Mouse (Mus musculus): Measurements from ENCODE around the gene Mrpl58. TPM values are rescaled to one million over a fixed set of nuclear protein-coding genes. Genes with fewer than 3 reads are reported as not detected.

Mrpl58 gene
- polyA plus RNA-seq, 1 experiment from 2014 or later: 180 TPM

- H3K9ac ChIP-seq (replicated peaks; ENCODE audit: low read depth): no peak overlapping the region
- no peak overlapping the region for H3K27ac ChIP-seq (ENCODE audit: low read length)
- no peaks in the 10 kb centered on the region for H3K27me3 ChIP-seq (replicated peaks; ENCODE audit: insufficient read depth, low read length)
- H3K4me3 ChIP-seq (ENCODE audit: low read depth, low read length): no peak overlapping the region
- DNase-seq (ENCODE audit: low spot score): no peak
- no peak for ATAC-seq
- H3K9me3 ChIP-seq (ENCODE audit: low read length): no peaks in the 10 kb centered on the region
- no peak for TF ChIP-seq EP300 (IDR thresholded peaks at IDR 0.05)
- no peak for TF ChIP-seq CTCF (IDR thresholded peaks at IDR 0.05)
- H3K36me3 ChIP-seq (ENCODE audit: insufficient read depth, low read length): peaks cover 16% of the 10 kb centered on the region; the same call in 1 of the 2 replicates
- 82% methylated on average over 7 of the region's 7 CpGs for WGBS
- no peak overlapping the region for H3K4me2 ChIP-seq (replicated peaks; ENCODE audit: low read depth, low read length)
- H3K4me1 ChIP-seq (ENCODE audit: insufficient read depth, low read depth, low read length): no peaks in the 10 kb centered on the region
These were observed 25.8 kb downstream of the Mrpl58 start for GRCm38 (mm10) chr11:115429307-115429706.

GRCm38 (mm10) chr11:115430561-115430960 is 27.0 kb downstream of the Mrpl58 start:
- H3K4me2 ChIP-seq (replicated peaks; ENCODE audit: low read depth, low read length): no peak overlapping the region
- H3K9ac ChIP-seq (replicated peaks; ENCODE audit: low read depth): no peak overlapping the region
- H3K36me3 ChIP-seq (ENCODE audit: insufficient read depth, low read length): peaks cover 16% of the 10 kb centered on the region; the same call in 1 of the 2 replicates
- ATAC-seq (no peak), DNase-seq (ENCODE audit: low spot score) (no peak)
- no peak overlapping the region for H3K4me3 ChIP-seq (ENCODE audit: low read depth, low read length)
- H3K27me3 ChIP-seq (replicated peaks; ENCODE audit: insufficient read depth, low read length): no peaks in the 10 kb centered on the region
- H3K4me1 ChIP-seq (ENCODE audit: insufficient read depth, low read depth, low read length): peaks cover 3% of the 10 kb centered on the region; the same call in 1 of the 2 replicates
- H3K9me3 ChIP-seq (ENCODE audit: low read length): no peaks in the 10 kb centered on the region
- no peak for TF ChIP-seq CTCF (IDR thresholded peaks at IDR 0.05)
- TF ChIP-seq EP300 (IDR thresholded peaks at IDR 0.05): no peak
- WGBS: 92% methylated on average over 6 of the region's 6 CpGs
- no peak overlapping the region for H3K27ac ChIP-seq (ENCODE audit: low read length)

GRCm38 (mm10) chr11:115432814-115433213 is 29.3 kb downstream of the Mrpl58 start:
- Histone ChIP-seq H3K27ac (ENCODE audit: low read length) (no peak overlapping the region), H3K4me3 (ENCODE audit: low read depth, low read length) (no peak overlapping the region), H3K4me2 (replicated peaks; ENCODE audit: low read depth, low read length) (no peak overlapping the region), H3K27me3 (replicated peaks; ENCODE audit: insufficient read depth, low read length) (no peaks in the 10 kb centered on the region), H3K4me1 (ENCODE audit: insufficient read depth, low read depth, low read length) (peaks cover 10% of the 10 kb centered on the region; the same call in 1 of the 2 replicates), H3K9ac (replicated peaks; ENCODE audit: low read depth) (no peak overlapping the region), H3K36me3 (ENCODE audit: insufficient read depth, low read length) (peaks cover 16% of the 10 kb centered on the region; the same call in 1 of the 2 replicates), H3K9me3 (ENCODE audit: low read length) (no peaks in the 10 kb centered on the region)
- WGBS: 52% methylated on average over 4 of the region's 4 CpGs
- ATAC-seq (no peak), DNase-seq (ENCODE audit: low spot score) (no peak)
- TF ChIP-seq CTCF (IDR thresholded peaks at IDR 0.05) (no peak), EP300 (IDR thresholded peaks at IDR 0.05) (no peak)

GRCm38 (mm10) chr11:115433342-115433741 is 29.8 kb downstream of the Mrpl58 start:
- H3K4me2 ChIP-seq (replicated peaks; ENCODE audit: low read depth, low read length): no peak overlapping the region
- no peaks in the 10 kb centered on the region for H3K27me3 ChIP-seq (replicated peaks; ENCODE audit: insufficient read depth, low read length)
- ATAC-seq: no peak
- peaks cover 16% of the 10 kb centered on the region; the same call in 1 of the 2 replicates for H3K36me3 ChIP-seq (ENCODE audit: insufficient read depth, low read length)
- no peak overlapping the region for H3K27ac ChIP-seq (ENCODE audit: low read length)
- DNase-seq (ENCODE audit: low spot score): no peak
- peaks cover 10% of the 10 kb centered on the region; the same call in 1 of the 2 replicates for H3K4me1 ChIP-seq (ENCODE audit: insufficient read depth, low read depth, low read length)
- no peak overlapping the region for H3K9ac ChIP-seq (replicated peaks; ENCODE audit: low read depth)
- no peak overlapping the region for H3K4me3 ChIP-seq (ENCODE audit: low read depth, low read length)
- TF ChIP-seq CTCF (IDR thresholded peaks at IDR 0.05): no peak
- no peaks in the 10 kb centered on the region for H3K9me3 ChIP-seq (ENCODE audit: low read length)
- WGBS: 59% methylated on average over 6 of the region's 6 CpGs

- Histone ChIP-seq H3K4me2 (replicated peaks; ENCODE audit: low read depth, low read length) (peak overlapping the region; percentile 50), H3K27me3 (replicated peaks; ENCODE audit: insufficient read depth, low read length) (no peaks in the 10 kb centered on the region), H3K36me3 (ENCODE audit: insufficient read depth, low read length) (no peaks in the 10 kb centered on the region; the same call in 1 of the 2 replicates), H3K27ac (ENCODE audit: low read length) (no peak overlapping the region), H3K4me3 (ENCODE audit: low read depth, low read length) (peak overlapping the region; percentile 24), H3K4me1 (ENCODE audit: insufficient read depth, low read depth, low read length) (peaks cover 10% of the 10 kb centered on the region; the same call in 1 of the 2 replicates), H3K9ac (replicated peaks; ENCODE audit: low read depth) (0 out of 2 replicates have a peak overlapping the region, but pooled peaks have one; percentile 12), H3K9me3 (ENCODE audit: low read length) (no peaks in the 10 kb centered on the region)
- DNase-seq (ENCODE audit: low spot score) (no peak), ATAC-seq (no peak)
- 5% methylated on average over 31 of the region's 31 CpGs for WGBS
- TF ChIP-seq CTCF (IDR thresholded peaks at IDR 0.05): no peak
- TF ChIP-seq EP300 (IDR thresholded peaks at IDR 0.05): no peak
These were observed 32.2 kb downstream of the Mrpl58 start for GRCm38 (mm10) chr11:115435596-115436337.

- TF ChIP-seq CTCF (IDR thresholded peaks at IDR 0.05): no peak
- no peak for TF ChIP-seq EP300 (IDR thresholded peaks at IDR 0.05)
- H3K4me2 ChIP-seq (replicated peaks; ENCODE audit: low read depth, low read length): no peak overlapping the region
- H3K27ac ChIP-seq (ENCODE audit: low read length): no peak overlapping the region
- WGBS: 59% methylated on average over 5 of the region's 5 CpGs
- ATAC-seq: no peak
- no peak for DNase-seq (ENCODE audit: low spot score)
- no peak overlapping the region for H3K9ac ChIP-seq (replicated peaks; ENCODE audit: low read depth)
- no peaks in the 10 kb centered on the region for H3K36me3 ChIP-seq (ENCODE audit: insufficient read depth, low read length)
- no peak overlapping the region for H3K4me3 ChIP-seq (ENCODE audit: low read depth, low read length)
- H3K9me3 ChIP-seq (ENCODE audit: low read length): no peaks in the 10 kb centered on the region
- H3K27me3 ChIP-seq (replicated peaks; ENCODE audit: insufficient read depth, low read length): no peaks in the 10 kb centered on the region
- H3K4me1 ChIP-seq (ENCODE audit: insufficient read depth, low read depth, low read length): peaks cover 10% of the 10 kb centered on the region; the same call in 1 of the 2 replicates
These were observed 34.1 kb downstream of the Mrpl58 start for GRCm38 (mm10) chr11:115437571-115438122.
